Mouse (Mus musculus) lung, adult 2 months (tissue): ENCODE results near the gene Grhpr.

Experiments
- CTCF ChIP-seq: fragments of 200-500 bp; IDR thresholded peaks from 2 replicates; pipeline ENCODE4 v1.5.1; 2011; ENCODE audit warnings: mild to moderate bottlenecking, low read length, control low read depth; ENCODE audit not compliant: insufficient read depth
- POLR2A ChIP-seq: fragments of 200-500 bp; IDR thresholded peaks from 2 replicates; pipeline ENCODE4 v1.6.1; 2011; ENCODE audit warnings: low read depth, mild to moderate bottlenecking, control low read depth, low read length, borderline replicate concordance; ENCODE audit errors: extremely low read depth

GRCm38 (mm10) chr4:45013537-45013936 is 32.3 kb downstream of the Grhpr start:
- TF ChIP-seq POLR2A: no peak
- no peak for TF ChIP-seq CTCF
